Mouse (Mus musculus) duodenum, adult 2 months (tissue): ENCODE data around the gene Nlrp4a. TPM values are rescaled to one million over a fixed set of nuclear protein-coding genes. Genes with fewer than 3 reads are reported as not detected.

Experiments used
- polyA plus RNA-seq: library from polyadenylated mRNA; depleted of rRNA; stranded (reverse); fragments of >200 nt; gene quantifications from 2 replicates; pipeline ENCODE4 v1.2.3, GENCODE M21; 2012; ENCODE audit warnings: low replicate concordance; rRNA removed

Nlrp4a gene
- not detected in 2 replicates for polyA plus RNA-seq

DNA sequence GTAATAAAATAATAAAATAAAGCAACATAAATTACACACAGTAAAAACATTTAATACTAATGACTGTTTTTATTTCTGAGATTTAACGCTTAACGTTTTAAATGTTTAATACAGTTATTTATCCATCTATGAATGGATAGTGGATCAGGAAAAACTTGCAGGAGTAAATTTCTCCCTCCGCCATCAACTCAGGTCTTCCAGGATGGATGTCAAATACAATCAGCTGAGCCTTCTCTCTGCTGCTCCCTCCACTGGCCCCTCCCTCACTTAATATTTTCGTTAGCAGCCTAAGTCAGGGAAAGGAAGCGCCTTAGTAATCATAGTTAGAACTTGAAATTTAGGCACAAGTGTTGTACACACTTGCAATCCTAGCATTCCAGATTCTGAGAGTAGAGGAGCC, at the start of gene Nlrp4a:
Gene Nlrp4a (plus strand): TSS at position 301 of the 400 bp plus-strand sequence.

DNA sequence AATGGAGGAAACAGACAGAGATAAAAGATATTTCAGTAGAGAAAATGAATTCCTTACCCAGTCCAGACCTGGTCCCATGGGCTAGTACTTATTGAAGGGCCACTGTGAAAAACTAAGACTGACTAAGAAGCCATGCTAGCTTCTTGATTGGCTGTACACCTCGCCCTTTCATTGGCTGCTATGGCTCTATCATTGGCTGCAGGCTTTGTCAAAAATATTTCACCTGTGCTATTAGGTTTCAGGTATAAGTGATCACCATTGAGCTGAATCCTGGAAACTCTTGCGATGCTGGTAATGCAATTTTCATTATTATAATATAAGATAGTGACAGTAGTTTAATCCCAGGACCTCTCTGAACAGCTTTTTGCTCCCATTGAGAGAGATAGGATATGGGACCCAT, 31.3 kb upstream of the Nlrp4a start, which contains the start of gene Nlrp9c:
Gene Nlrp9c (minus strand): TSS at position 101 of the 400 bp plus-strand sequence.

Other genes with a start within 250 kb of the Nlrp4a start
- not detected in 2 replicates for gene Vmn1r184, start 174.8 kb upstream of the Nlrp4a start, polyA plus RNA-seq
- gene Cyp2a4, start 127.9 kb upstream of the Nlrp4a start, polyA plus RNA-seq = not detected in 2 replicates
- not detected in 2 replicates for gene Nlrp9c, start 31.4 kb upstream of the Nlrp4a start, polyA plus RNA-seq
- gene Nlrp9a, start 99.9 kb downstream of the Nlrp4a start, polyA plus RNA-seq = not detected in 2 replicates
- gene Vmn1r185, start 183.4 kb downstream of the Nlrp4a start, polyA plus RNA-seq = not detected in 2 replicates